Mouse (Mus musculus): ENCODE results near the gene Masp2. TPM values are rescaled to one million over a fixed set of nuclear protein-coding genes. Genes with fewer than 3 reads are reported as not detected.

Gene Masp2
- polyA plus RNA-seq, 1 experiment from 2014 or later, result 6.8 TPM

- WGBS, result 82% methylated on average over 2 of the region's 2 CpGs
- H3K4me1 ChIP-seq (replicated peaks; ENCODE audit: control insufficient read depth, insufficient read depth, low read length), result peaks cover 6% of the 10 kb centered on the region
These were observed 33.0 kb downstream of the Masp2 start for GRCm38 (mm10) chr4:148635309-148635708.

GRCm38 (mm10) chr4:148638302-148638701, 35.9 kb downstream of the Masp2 start:
- H3K9ac ChIP-seq (ENCODE audit: low read depth, low read length), result no peak overlapping the region
- no peak overlapping the region for H3K27ac ChIP-seq (ENCODE audit: low read depth, low read length)
- no peak overlapping the region for H3K4me3 ChIP-seq (ENCODE audit: low read depth, low read length)
- H3K36me3 ChIP-seq (ENCODE audit: control insufficient read depth, insufficient read depth, low read length), result no peaks in the 10 kb centered on the region
- WGBS, result 34% methylated on average over 9 of the region's 9 CpGs
- H3K4me1 ChIP-seq (replicated peaks; ENCODE audit: control insufficient read depth, insufficient read depth, low read length), result peaks cover 5% of the 10 kb centered on the region
- DNase-seq (ENCODE audit: low spot score) (no peak), ATAC-seq (replicated peaks; ENCODE audit: low FRiP score) (no peak)
- H3K27me3 ChIP-seq (replicated peaks; ENCODE audit: control insufficient read depth, insufficient read depth, low read length), result no peaks in the 10 kb centered on the region; the same call in 1 of the 2 replicates
- H3K4me2 ChIP-seq, result no peak overlapping the region
- H3K9me3 ChIP-seq (ENCODE audit: control insufficient read depth, low read length), result no peaks in the 10 kb centered on the region

More at GRCm38 (mm10) chr4:148635309-148635708, 33.0 kb downstream of the Masp2 start:
- DNase-seq (ENCODE audit: low spot score) (no peak), ATAC-seq (replicated peaks; ENCODE audit: low FRiP score) (no peak)
- Histone ChIP-seq H3K36me3 (ENCODE audit: control insufficient read depth, insufficient read depth, low read length) (no peaks in the 10 kb centered on the region), H3K9ac (ENCODE audit: low read depth, low read length) (no peak overlapping the region), H3K27ac (ENCODE audit: low read depth, low read length) (no peak overlapping the region), H3K4me3 (ENCODE audit: low read depth, low read length) (no peak overlapping the region), H3K27me3 (replicated peaks; ENCODE audit: control insufficient read depth, insufficient read depth, low read length) (no peaks in the 10 kb centered on the region; the same call in 1 of the 2 replicates), H3K4me2 (no peak overlapping the region), H3K9me3 (ENCODE audit: control insufficient read depth, low read length) (no peaks in the 10 kb centered on the region)

DNA sequence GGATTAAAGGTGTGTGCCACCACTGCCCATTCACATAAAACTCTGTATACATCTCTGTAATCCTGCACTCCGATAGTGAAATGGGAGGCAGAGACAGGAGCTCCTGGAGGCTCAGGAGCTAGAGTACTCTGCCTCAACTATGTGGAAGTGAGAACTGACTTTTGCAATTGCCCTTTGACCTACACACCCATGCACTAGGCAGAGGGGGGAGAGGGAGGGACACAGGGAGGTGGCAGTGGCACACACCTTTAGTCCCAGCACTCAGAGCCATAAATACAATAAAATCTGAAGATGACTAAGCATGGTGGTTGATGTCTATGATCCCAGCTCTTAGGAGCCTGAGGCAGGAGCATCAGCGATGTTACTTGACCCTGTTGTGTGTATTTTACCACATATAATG, 37.1 kb downstream of the Masp2 start:
- Histone ChIP-seq H3K27me3 (replicated peaks; ENCODE audit: control insufficient read depth, insufficient read depth, low read length) (no peaks in the 10 kb centered on the region; the same call in 1 of the 2 replicates), H3K9me3 (ENCODE audit: control insufficient read depth, low read length) (no peaks in the 10 kb centered on the region), H3K4me3 (ENCODE audit: low read depth, low read length) (no peak overlapping the region), H3K27ac (ENCODE audit: low read depth, low read length) (no peak overlapping the region), H3K4me1 (replicated peaks; ENCODE audit: control insufficient read depth, insufficient read depth, low read length) (peaks cover 8% of the 10 kb centered on the region), H3K4me2 (no peak overlapping the region), H3K36me3 (ENCODE audit: control insufficient read depth, insufficient read depth, low read length) (no peaks in the 10 kb centered on the region), H3K9ac (ENCODE audit: low read depth, low read length) (no peak overlapping the region)
- DNase-seq (ENCODE audit: low spot score) (no peak), ATAC-seq (replicated peaks; ENCODE audit: low FRiP score) (no peak)
- 79% methylated on average over 2 of the region's 2 CpGs for WGBS

GRCm38 (mm10) chr4:148641121-148641520, 38.8 kb downstream of the Masp2 start:
- H3K4me1 ChIP-seq (replicated peaks; ENCODE audit: control insufficient read depth, insufficient read depth, low read length), result peaks cover 8% of the 10 kb centered on the region
- DNase-seq (ENCODE audit: low spot score) (no peak), ATAC-seq (replicated peaks; ENCODE audit: low FRiP score) (no peak)
- no peaks in the 10 kb centered on the region for H3K9me3 ChIP-seq (ENCODE audit: control insufficient read depth, low read length)
- no peak overlapping the region for H3K4me2 ChIP-seq
- no peaks in the 10 kb centered on the region for H3K36me3 ChIP-seq (ENCODE audit: control insufficient read depth, insufficient read depth, low read length)
- H3K9ac ChIP-seq (ENCODE audit: low read depth, low read length), result no peak overlapping the region
- H3K4me3 ChIP-seq (ENCODE audit: low read depth, low read length), result no peak overlapping the region
- 87% methylated on average over 5 of the region's 5 CpGs for WGBS
- H3K27ac ChIP-seq (ENCODE audit: low read depth, low read length), result no peak overlapping the region
- no peaks in the 10 kb centered on the region; the same call in 1 of the 2 replicates for H3K27me3 ChIP-seq (replicated peaks; ENCODE audit: control insufficient read depth, insufficient read depth, low read length)

DNA sequence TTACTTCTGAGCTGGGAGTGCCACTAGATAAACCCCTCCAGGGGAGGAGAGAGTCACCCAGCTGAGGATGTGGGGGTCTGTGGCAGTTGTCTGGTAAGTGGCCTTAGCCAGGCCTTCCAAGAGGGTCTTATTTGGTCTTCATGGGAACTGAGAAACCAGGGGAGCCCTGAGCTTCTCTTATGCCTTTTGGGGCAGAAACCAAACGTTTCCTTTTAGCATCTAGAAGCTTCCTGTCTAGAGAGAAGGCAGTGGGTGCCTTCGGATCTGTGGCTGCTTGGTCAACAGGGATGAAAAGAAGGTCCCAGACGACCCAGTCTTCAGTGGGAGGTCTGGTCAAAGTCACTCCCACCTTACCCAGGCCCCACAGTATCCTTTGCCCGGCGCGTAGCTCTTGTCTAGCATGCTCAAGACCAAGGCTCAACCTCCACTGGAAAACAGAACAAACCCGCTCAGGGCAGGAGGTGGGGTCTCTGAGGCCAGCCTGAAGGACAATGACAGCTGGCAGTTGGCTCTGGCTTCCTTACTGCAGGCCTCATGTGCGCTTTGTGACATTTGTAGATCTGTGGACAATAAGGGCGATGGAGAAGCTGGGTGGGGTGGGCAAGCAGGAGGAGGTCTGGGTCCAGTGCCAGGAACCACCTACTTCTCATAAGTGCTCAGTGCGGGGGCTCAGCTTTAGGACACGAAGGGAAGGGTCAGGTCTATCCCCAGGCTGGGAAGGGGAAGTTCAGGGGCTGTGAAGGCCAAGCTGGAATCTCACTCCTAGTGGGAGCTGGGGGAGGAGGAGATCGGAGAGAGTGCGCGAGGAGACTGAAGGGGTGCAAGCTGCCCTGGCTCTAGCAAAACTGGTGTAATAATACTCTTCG, 41.2 kb downstream of the Masp2 start, which contains the start of gene Gm572:
Gm572 (plus strand) TSS at position 27 of the 866 bp plus-strand sequence.
- H3K27me3 ChIP-seq (replicated peaks; ENCODE audit: control insufficient read depth, insufficient read depth, low read length), result no peaks in the 10 kb centered on the region; the same call in 1 of the 2 replicates
- H3K4me2 ChIP-seq, result peak within 1 kb of the TSS; percentile 58
- no peaks in the 10 kb centered on the region for H3K9me3 ChIP-seq (ENCODE audit: control insufficient read depth, low read length)
- ATAC-seq (replicated peaks; ENCODE audit: low FRiP score) (peak; percentile 17; the same call in 1 of the 2 replicates), DNase-seq (ENCODE audit: low spot score) (no peak)
- H3K36me3 ChIP-seq (ENCODE audit: control insufficient read depth, insufficient read depth, low read length), result no peaks in the 10 kb centered on the region
- 0 out of 2 replicates have a peak within 1 kb of the TSS, but pooled peaks have one; percentile 27 for H3K9ac ChIP-seq (ENCODE audit: low read depth, low read length)
- 45% methylated on average over 15 of the region's 15 CpGs for WGBS
- H3K4me1 ChIP-seq (replicated peaks; ENCODE audit: control insufficient read depth, insufficient read depth, low read length), result peaks cover 8% of the 10 kb centered on the region
- H3K27ac ChIP-seq (ENCODE audit: low read depth, low read length), result no peak within 1 kb of the TSS
- no peak within 1 kb of the TSS for H3K4me3 ChIP-seq (ENCODE audit: low read depth, low read length)

- peak overlapping the region; percentile 58 for H3K4me2 ChIP-seq
- 2% methylated on average over 9 of the region's 9 CpGs for WGBS
- peak; percentile 67 for DNase-seq (ENCODE audit: low spot score)
These were observed 41.8 kb downstream of the Masp2 start for GRCm38 (mm10) chr4:148644157-148644511.

GRCm38 (mm10) chr4:148644926-148645325, 42.6 kb downstream of the Masp2 start:
- Histone ChIP-seq H3K4me2 (no peak overlapping the region), H3K9me3 (ENCODE audit: control insufficient read depth, low read length) (no peaks in the 10 kb centered on the region), H3K27me3 (replicated peaks; ENCODE audit: control insufficient read depth, insufficient read depth, low read length) (no peaks in the 10 kb centered on the region; the same call in 1 of the 2 replicates), H3K4me3 (ENCODE audit: low read depth, low read length) (no peak overlapping the region), H3K36me3 (ENCODE audit: control insufficient read depth, insufficient read depth, low read length) (no peaks in the 10 kb centered on the region), H3K27ac (ENCODE audit: low read depth, low read length) (no peak overlapping the region), H3K9ac (ENCODE audit: low read depth, low read length) (no peak overlapping the region), H3K4me1 (replicated peaks; ENCODE audit: control insufficient read depth, insufficient read depth, low read length) (peaks cover 8% of the 10 kb centered on the region)
- ATAC-seq (replicated peaks; ENCODE audit: low FRiP score) (no peak), DNase-seq (ENCODE audit: low spot score) (no peak)
- WGBS, result 78% methylated on average over 6 of the region's 6 CpGs

More at GRCm38 (mm10) chr4:148644157-148644511, 41.8 kb downstream of the Masp2 start:
- Histone ChIP-seq H3K4me3 (ENCODE audit: low read depth, low read length) (no peak overlapping the region), H3K27ac (ENCODE audit: low read depth, low read length) (no peak overlapping the region), H3K4me1 (replicated peaks; ENCODE audit: control insufficient read depth, insufficient read depth, low read length) (peaks cover 8% of the 10 kb centered on the region), H3K27me3 (replicated peaks; ENCODE audit: control insufficient read depth, insufficient read depth, low read length) (no peaks in the 10 kb centered on the region; the same call in 1 of the 2 replicates), H3K36me3 (ENCODE audit: control insufficient read depth, insufficient read depth, low read length) (no peaks in the 10 kb centered on the region), H3K9ac (ENCODE audit: low read depth, low read length) (0 out of 2 replicates have a peak overlapping the region, but pooled peaks have one; percentile 27), H3K9me3 (ENCODE audit: control insufficient read depth, low read length) (no peaks in the 10 kb centered on the region)
- peak; percentile 5; the same call in 1 of the 2 replicates for ATAC-seq (replicated peaks; ENCODE audit: low FRiP score)

DNA sequence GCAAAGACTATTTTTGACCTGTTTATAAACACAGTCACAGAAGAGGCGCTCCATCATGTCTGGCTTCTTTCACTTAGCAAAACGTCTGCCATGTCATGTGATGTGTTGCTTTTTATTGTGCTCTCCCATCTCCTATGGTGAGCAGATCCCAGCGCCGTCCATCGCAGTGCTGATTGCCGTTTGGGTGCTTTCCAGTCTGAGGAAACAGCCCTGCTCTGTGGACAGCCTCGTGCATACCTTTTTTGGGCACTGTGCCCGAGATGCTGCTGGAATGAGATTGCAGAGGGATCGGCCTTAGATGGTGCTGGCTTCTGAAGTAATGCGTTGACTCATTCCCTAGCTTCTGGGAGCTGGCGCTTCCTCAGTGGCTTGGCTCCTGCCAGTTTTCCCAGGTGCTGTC, 44.3 kb downstream of the Masp2 start:
- no peak for ATAC-seq (replicated peaks; ENCODE audit: low FRiP score)

More for the DNA sequence above, 44.3 kb downstream of the Masp2 start:
- Histone ChIP-seq H3K4me3 (ENCODE audit: low read depth, low read length) (no peak overlapping the region), H3K9me3 (ENCODE audit: control insufficient read depth, low read length) (no peaks in the 10 kb centered on the region), H3K9ac (ENCODE audit: low read depth, low read length) (no peak overlapping the region), H3K4me2 (no peak overlapping the region), H3K27me3 (replicated peaks; ENCODE audit: control insufficient read depth, insufficient read depth, low read length) (no peaks in the 10 kb centered on the region), H3K4me1 (replicated peaks; ENCODE audit: control insufficient read depth, insufficient read depth, low read length) (peaks cover 8% of the 10 kb centered on the region), H3K36me3 (ENCODE audit: control insufficient read depth, insufficient read depth, low read length) (no peaks in the 10 kb centered on the region), H3K27ac (ENCODE audit: low read depth, low read length) (no peak overlapping the region)
- DNase-seq (ENCODE audit: low spot score), result no peak
- WGBS, result 61% methylated on average over 11 of the region's 11 CpGs

Data from liver, embryonic 11.5 days (tissue).